Mouse (Mus musculus) adrenal gland, adult (tissue): ENCODE measurements around the gene Gm13279.
"Not testable (repeated sequence)": the region's sequence is repeated elsewhere in the genome, so short reads cannot be mapped to it uniquely, and the experiment has no call there.

Experiments
- DNase-seq, 2 experiments: peaks; one replicate each; pipeline ENCODE4 v3.0.0; 2022 to 2023; ENCODE audit warnings: low spot score in 1 of 2; ENCODE audit not compliant: inconsistent age in 2 of 2

The Gm13279 gene

GRCm38 (mm10) chr4:88793936-88794675 lies 3.1 kb upstream of the Gm13279 start, which contains the start of gene Gm13275:
Gm13275 (plus strand) TSS chr4:88794487.
- DNase-seq: peak; percentile 78 to 97

- DNase-seq: peak in 1 of 2 experiments; percentile 22
Observed at GRCm38 (mm10) chr4:88799365-88799764, 2.2 kb downstream of the Gm13279 start, which contains the start of gene Gm13285. Gm13285 (plus strand) TSS chr4:88799665.

GRCm38 (mm10) chr4:88802954-88803353 lies 5.8 kb downstream of the Gm13279 start, which contains the start of gene Gm13287:
Gm13287 (plus strand) TSS chr4:88803254.
- DNase-seq: not testable (repeated sequence)

GRCm38 (mm10) chr4:88805231-88805630 lies 8.0 kb downstream of the Gm13279 start, which contains the start of gene Gm13288:
Gm13288 (plus strand) TSS chr4:88805531.
- not testable (repeated sequence) for DNase-seq

- peak; percentile 56 to 76 for DNase-seq
Observed at GRCm38 (mm10) chr4:88805761-88806160, 8.6 kb downstream of the Gm13279 start.

GRCm38 (mm10) chr4:88815928-88816327 lies 18.7 kb downstream of the Gm13279 start, which contains the start of gene Ifna7:
Ifna7 (plus strand) TSS chr4:88816228.
- no peak for DNase-seq

- no peak for DNase-seq
Observed at GRCm38 (mm10) chr4:88819659-88820058, 22.5 kb downstream of the Gm13279 start, which contains the start of gene Ifna11. Ifna11 (plus strand) TSS chr4:88819959.

GRCm38 (mm10) chr4:88822995-88823394 lies 25.8 kb downstream of the Gm13279 start:
- peak in 1 of 2 experiments; percentile 32 for DNase-seq

- not testable (repeated sequence) for DNase-seq
Observed at GRCm38 (mm10) chr4:88827116-88827515, 29.9 kb downstream of the Gm13279 start, which contains the start of gene Ifna6. Ifna6 (plus strand) TSS chr4:88827416.

GRCm38 (mm10) chr4:88830523-88830922 lies 33.3 kb downstream of the Gm13279 start:
- DNase-seq: peak in 1 of 2 experiments; percentile 41

- not testable (repeated sequence) for DNase-seq
Observed at GRCm38 (mm10) chr4:88835225-88835624, 38.0 kb downstream of the Gm13279 start, which contains the start of gene Ifna5. Ifna5 (plus strand) TSS chr4:88835525.

- DNase-seq: peak in 1 of 2 experiments; percentile 35
Observed at GRCm38 (mm10) chr4:88838828-88839227, 41.6 kb downstream of the Gm13279 start.

GRCm38 (mm10) chr4:88840058-88840457 lies 42.9 kb downstream of the Gm13279 start:
- no peak for DNase-seq

- no peak for DNase-seq
Observed at GRCm38 (mm10) chr4:88841438-88841911, 44.3 kb downstream of the Gm13279 start, which contains the start of gene Ifna4. Ifna4 (plus strand) TSS chr4:88841861.

GRCm38 (mm10) chr4:88845334-88845733 lies 48.1 kb downstream of the Gm13279 start:
- no peak for DNase-seq
